Mouse (Mus musculus): ENCODE data around the gene Ss18l1.

The Ss18l1 gene

DNA sequence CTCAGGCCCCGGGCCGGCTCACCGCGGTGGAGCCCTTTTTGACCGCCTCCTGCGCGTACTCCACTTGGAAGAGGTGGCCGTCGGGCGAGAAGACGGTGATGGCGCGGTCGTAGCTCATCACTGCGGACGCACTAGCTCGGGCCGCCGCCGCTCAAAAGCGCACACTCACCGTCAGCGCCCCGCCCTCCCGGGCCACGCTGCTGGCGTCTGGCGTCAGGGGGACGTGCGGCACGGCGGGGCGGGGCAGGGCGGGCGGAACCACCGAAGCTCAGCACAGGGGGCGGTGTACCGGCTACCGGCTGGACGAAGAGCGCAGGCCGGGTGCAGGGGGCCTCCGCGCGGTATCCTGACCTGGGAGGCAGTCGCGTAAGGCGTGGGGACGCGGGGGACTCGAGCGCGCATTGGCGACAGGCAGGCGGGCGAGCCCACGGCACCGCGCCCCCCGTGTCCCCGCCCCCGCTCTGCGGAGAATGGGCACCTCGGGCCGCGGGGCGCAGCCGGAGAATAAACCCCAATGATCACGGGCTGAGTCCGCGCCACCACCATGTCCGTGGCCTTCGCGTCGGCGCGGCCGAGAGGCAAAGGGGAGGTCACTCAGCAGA is at the start of gene Ss18l1, which contains the start of gene Psma7:
Ss18l1 (plus strand) TSS at position 254 of the 602 bp plus-strand sequence.
Psma7 (minus strand) TSS at position 178 of the 602 bp plus-strand sequence.
- peak; percentile 99 for DNase-seq

DNA sequence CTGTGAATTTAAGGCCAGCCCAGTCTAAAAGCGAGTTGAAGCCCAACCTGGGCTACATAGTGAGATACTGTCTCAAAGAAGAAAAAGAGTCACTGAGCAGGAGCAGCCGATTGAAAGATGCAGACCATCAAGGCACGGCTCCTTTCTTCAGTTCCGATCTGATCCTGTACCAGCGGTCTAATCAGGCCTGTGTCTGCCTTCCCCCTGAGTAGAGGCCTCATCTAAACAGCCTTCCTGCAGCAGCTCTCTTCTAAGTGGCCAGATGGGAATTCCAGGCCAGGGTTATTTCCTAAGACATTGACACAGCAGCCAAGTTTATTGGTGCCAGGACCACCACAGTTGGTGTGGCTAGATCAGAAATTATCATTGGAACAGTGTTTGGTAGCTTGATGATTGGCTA is 49.2 kb upstream of the Ss18l1 start:
- peak; percentile 75 for DNase-seq

DNA sequence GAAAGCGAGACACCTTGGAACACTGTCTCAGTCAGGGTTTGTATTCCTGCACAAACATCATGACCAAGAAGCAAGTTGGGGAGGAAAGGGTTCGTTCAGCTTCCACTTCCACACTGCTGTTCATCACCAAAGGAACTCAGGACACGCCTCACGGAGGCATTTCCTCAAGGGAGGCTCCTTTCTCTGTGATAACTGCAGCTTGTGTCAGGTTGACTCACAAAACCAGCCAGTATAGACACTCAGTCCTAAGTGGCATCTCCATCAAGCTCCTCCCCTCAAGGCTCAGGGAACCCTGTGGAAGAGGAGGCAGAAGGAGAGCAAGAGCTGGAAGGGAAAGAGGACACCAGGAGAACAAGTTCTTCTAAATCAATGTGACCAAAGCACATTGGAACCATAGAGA is 43.9 kb upstream of the Ss18l1 start:
- DNase-seq, result no peak

DNA sequence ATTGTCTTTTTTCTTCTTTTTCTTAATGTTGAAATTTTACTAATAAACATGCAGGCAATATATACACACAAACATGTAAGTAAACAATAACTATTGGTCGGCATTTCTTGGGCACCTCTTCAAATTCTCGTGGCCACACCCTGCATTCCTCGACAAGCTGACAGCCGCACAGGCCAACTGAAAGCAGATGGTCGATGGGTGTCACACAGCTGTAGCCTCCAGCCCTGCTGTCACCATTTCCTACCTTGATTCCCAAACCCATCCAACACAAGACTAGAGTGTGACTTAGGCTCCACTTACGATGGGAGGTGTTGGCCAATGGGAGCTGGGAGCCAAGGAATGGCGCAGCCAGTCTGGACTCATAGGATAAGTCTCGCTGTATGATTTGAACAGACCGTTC is 40.7 kb upstream of the Ss18l1 start:
- DNase-seq, result peak; percentile 86

DNA sequence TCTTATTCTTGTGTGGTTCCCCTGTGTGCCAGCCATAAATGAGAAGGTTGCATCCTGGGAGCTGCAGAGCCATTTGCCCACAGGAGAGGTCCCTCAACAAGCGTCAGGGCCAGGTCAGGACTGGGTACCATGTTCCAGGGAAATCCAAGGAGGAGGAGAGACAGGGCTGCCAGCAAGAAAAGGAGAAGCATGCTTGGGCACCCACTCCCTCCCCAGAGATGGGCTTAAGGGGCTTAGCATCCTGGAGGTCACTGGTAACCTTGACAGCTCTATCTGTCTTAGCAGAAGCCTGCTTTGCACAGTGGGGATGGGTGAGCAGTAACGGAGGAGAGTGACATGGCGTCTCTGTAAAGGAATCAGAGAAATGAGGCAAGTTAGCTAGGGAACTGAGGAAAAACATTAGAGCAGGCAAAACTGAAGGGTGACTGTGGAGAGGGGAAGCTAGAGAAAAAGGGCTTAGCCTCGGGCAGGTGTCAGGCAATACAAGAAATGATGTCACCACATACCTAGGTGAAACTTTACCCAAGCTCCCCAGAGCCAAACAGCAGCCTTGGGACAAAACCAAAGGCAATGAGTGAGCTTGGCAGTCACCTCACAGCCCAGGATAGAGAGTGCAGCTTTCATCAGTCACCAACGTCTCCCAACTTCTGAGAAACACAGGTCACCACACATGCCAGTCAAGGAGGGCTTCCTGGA is 36.5 kb upstream of the Ss18l1 start:
- peak; percentile 73 for DNase-seq

DNA sequence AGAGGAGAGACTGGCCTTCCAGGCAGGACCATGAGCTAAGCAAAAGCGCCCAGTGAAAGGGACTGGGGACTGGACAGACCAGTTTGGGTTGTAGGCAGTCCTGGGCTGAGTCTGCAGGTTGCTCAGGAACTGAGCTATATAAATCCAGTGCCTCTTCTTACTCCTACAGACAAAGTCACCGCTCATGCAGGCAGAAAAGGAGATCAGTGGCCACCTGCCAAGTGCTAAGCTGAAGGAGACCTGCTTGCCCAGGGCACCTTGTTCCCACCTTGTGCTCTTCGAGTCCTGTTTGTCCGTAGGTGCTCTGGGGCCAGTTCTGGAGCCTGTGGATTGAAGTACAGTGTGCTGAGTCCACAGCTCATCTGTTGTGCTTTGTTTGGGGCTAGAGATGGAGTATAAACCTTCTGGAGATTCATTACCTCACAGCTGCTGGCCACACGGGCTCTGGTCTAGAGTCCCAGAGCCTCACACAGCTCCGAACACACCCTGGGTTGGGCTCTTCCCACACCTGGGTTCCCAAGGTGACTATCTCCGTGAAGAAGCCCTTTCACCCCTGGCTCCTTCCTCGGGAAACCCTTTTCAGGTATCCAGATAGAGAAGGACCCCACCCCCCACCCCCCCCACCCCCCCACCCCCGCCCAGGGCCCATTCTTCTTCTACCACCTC is 35.8 kb upstream of the Ss18l1 start:
- DNase-seq, result peak; percentile 53

DNA sequence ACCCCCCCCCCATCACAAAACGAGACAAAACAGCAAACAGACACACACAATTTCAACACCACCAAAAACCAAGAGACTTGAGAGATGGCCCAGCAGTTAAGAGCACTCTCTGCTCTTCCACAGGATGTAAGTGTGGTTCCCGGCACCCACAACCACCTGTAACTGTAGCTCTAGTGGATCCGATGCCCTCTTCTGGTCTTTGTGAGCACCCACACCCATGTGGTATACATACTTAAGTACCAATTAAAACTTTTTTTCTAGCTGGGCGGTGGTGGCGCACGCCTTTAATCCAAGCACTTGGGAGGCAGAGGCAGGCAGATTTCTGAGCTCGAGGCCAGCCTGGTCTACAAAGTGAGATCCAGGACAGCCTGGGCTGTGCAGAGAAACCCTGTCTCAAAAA is 31.6 kb upstream of the Ss18l1 start:
- DNase-seq, result peak; percentile 76

DNA sequence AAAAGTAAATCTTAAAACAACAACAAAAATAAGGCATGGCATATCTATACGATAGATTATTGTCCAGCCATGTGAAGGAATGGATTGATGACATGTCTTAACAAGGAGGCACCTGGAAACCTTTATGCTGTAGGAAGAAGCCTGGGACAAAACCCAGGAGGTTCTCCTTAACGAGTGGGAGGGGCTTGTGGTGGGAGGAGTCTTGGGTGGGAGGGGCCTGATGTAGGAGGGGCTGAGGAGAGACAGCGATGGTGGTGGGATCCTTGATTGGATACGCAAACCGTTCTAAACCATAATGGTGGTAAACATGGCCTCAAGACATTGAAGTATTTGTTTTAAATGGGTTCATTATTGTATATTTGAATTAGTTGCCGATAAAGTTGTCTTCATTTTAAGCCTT is 30.9 kb upstream of the Ss18l1 start:
- peak; percentile 43 for DNase-seq

DNA sequence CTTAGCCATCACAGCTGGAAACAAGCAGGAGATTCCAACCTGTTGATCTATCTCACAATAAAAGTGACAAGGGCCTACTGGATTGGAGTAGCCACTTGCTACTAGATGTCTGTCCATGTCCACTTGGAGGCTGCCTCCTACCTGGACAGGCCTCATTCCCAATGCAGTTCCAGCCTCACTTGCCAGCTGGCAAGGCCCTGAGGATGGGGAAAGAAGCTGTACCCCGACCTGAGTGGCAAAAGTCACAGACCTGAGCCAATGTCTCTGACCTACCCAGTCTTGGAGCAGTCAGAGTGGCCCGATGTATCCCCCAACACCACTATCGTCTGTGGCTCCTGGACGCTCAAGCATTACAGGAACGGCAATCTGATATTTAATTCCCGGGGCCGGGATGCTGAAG is 28.6 kb upstream of the Ss18l1 start:
- DNase-seq, result peak; percentile 79

DNA sequence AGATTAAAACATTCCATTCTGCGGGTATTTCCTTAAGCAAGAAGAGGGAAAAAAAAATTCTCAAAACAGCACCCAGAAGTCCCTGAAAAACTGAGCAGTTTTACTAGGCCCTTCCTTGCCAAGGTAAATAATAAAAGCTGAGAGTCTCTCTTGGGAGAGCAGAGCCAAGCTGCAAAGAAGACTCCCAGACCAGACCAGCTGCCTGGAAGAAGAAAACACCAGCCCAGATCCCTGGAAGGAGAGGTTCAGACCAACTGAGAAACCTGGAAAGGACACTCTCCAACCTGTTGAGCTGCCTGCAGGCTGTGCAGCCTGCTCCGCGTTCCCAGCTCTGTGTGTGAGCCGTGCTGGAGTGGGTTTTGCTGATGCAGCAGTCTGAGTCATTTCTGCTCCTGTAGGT is 24.7 kb upstream of the Ss18l1 start:
- DNase-seq, result peak; percentile 91

DNA sequence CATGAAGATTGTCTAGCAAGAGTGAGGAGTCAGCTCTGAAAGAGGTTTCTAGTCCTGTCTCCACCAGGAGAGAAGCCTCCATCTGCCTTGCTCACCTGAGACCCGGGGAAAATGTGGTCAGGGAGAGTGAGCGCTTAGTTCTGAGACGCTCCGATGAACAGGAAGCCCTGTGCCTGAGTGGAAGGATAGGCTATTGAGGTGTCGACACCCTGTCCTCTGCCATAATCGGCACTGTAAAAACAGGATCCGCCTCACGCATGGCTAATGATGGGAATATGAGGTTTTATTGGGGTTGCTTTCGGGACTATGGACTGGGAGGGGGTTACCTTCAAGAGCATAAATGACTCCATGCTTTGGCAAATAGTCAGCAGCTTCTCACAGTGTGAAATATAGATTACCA is 23.7 kb upstream of the Ss18l1 start:
- peak; percentile 81 for DNase-seq

DNA sequence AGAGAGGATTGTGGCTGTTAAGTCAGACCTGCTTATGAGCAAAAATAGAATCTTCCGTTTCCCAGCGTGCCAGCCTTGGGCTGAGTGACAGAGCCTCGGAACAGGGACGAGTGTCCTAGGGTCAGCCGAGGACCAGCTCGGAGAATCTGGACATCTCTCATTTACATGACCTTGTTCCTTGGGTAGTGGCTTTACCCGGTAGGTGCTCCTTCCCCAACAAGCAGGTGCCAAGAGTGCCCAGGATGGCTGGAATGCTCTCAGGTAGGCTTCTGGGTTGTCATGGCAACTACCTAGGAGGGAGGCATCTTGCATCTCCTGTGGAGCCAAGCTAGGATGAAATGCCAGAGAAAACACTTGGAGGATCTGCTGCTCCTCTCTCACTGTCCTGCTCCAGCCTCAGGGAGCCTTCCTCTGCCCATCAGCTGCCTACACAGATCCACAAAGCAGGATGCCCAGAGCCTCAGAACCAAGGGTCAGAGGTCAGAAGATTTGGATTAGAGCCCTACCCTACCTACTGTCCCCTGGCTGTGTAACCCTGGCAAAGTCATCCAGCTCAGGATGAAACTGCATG is 22.1 kb upstream of the Ss18l1 start:
- peak; percentile 88 for DNase-seq

DNA sequence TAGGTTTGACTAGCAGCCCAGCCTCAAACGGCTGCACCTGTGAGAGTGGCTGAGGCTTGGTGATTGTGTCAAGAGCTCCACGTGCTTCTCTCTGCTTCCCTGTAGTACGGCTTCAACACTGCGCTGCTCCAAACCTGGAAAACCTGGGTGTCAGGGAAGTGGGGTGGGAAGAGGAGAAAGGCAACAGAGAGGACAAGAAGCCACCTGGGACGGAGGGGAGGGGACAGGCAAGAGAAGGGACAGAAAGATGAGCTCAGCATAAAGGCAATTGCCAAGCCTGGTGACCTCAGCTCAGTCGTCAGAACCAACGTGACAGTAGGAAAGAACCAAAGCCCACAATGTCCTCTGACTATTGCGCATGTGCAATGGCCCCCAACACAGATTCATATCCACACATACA is 21.4 kb upstream of the Ss18l1 start:
- DNase-seq, result no peak

DNA sequence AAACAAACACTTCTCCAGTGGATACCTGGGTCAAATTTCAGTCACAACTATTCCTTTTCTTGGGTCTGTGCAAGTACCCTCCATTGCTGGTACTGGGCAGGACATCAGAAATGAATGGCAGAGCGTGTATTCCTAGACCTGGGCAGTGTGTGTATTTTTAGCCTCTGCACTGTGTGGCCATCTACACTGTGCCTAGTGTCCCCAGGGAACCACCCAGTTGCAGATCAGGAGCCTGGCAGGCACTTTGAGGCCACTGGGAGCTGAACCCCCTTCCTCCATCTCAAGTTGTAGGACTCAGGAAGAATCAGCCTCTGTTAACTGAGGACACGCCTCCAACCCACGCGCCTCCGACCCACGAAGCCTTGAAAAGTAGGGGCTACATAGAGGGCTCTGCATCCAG is 19.6 kb upstream of the Ss18l1 start:
- DNase-seq, result no peak

DNA sequence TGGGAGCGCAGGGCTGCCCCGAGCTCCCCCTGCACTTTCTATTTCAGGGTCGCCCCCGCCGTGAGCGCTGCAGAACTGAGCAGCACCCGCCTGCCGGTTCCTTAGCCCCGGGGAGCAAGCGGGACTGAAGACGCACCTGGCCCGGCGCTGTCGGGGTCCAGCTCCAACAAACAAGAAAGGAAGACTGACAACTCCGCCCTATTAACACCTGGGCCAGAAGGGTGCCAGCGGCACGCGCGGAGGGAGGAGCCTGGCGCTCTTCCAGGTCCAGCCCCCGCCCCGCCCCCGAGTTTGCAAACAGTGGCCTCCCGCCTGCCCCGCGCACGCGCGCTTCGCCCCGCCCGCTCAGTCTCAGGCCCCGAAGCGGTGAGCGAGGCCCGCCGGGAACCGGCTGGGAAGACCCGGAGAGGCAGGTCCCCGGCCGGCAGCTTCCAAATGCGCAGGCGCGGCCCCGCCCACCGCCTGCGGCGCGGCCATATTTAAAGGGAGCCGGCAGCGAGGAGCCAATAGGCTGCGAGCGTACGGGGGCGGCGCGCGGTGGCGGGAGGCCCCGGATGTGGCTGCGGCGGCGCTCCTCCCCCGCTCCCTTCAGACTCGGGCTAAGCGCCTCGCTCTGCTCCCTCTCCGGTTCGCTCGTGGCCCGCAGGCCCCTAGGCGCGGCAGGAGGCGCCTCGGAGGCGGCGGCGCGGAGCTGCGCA is 17.8 kb upstream of the Ss18l1 start, which contains the start of gene Lsm14b:
Lsm14b (plus strand) TSS at position 587 of the 698 bp plus-strand sequence.
- peak; percentile 100 for DNase-seq

DNA sequence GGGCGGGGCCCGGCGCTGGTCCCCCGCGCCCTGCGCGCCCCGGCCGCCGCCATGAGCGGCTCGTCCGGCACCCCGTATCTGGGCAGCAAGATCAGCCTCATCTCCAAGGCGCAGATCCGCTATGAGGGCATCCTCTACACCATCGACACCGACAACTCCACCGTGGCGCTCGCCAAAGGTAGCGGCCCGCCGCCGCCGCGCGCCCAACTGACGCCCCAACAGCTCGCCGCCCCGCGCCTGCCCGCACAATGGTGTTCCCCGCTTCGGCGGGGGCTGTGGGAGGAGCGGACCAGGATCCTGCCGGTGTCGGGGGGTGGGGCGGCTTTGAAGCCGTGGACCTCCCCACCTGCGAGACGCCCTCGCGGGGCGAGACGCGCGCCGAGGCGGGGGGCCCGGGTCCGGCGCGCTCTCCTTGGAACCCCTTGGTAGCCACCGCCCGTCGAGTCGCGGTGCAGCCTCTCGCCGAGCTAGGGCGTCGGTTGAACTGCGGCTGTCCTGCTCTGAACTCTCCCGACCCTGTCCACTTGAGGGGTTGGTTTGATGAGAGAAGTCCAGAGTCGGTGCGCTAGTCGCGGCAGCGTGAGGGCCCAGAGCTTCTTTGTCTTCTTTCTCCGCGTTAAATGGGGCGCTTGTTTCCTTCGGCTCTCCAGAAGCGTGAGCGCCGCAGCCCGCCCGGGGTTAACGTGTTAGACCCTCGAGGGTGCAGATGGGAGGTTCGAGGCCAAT is 17.0 kb upstream of the Ss18l1 start:
- no peak for DNase-seq

DNA sequence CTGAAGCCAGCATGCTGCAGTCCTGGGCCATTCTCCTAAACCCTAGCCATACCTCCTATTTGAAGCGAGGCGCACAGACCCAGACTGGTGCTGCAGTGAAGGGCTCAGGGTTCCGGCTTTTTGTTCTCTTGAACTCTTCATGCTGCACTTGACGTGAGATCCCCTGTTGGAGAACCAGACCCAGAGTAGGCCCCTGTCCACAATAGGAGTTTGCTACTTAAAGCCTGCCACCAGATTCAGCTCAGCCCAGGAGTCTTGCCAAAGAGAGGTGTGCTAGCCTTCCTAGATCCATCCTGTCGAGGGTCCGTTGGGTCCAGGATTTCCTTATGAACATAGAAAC is 16.5 kb upstream of the Ss18l1 start:
- no peak for DNase-seq

DNA sequence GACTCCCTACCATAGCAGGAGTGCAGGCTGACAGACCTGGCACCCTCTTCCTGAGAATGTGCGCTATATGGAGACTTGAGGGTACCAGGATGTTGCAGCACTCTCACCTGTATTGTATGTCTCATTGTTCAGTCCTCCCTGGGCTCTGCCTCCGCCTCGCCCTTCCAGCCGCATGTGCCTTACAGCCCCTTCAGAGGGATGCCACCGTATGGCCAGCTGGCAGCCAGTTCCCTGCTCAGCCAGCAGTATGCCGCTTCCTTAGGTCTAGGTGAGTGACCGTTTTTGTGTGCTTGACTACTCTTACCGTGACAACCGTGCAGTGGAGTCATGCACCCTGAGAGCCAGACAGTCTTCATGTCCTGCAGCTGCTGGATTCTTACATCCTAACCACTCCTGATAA is 14.5 kb upstream of the Ss18l1 start:
- no peak for DNase-seq

DNA sequence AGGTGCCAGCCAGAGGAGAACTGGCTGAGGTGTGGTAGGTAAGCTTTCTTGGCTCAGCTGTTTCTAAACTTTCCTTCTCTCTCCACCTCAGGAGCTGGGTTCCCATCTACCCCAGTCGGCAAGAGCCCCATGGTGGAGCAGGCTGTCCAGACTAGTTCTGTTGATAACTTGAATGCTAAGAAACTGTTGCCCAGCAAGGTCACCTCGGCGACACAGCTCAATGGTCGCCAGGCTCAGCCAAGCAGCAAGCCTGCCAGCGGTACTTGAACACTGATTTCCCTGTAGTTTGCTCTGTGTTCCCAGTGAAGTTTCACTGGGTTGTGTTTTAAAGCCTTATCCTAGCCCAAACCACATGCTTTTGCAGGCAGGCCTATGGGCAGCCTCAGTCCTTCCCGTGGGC is 11.0 kb upstream of the Ss18l1 start:
- DNase-seq, result no peak

DNA sequence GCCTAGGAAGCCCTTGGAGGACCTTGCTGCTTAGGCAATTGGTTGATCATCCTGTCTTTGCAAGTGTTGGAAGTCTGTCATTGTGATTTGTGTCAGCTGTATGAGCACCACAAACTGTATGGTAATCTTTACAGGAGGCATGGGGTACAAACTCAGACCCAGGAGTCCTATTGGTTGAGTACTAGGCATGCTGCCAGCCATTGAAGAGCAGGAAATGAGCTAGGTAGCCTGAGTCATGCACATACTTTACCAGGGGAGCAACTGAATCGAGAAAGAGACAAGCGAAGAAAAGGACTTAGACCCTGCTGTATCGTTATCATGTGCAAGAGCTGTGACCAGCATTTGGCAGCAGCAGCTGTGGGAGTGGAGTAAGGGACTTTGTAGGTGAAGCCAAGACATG is 9.4 kb upstream of the Ss18l1 start:
- no peak for DNase-seq

DNA sequence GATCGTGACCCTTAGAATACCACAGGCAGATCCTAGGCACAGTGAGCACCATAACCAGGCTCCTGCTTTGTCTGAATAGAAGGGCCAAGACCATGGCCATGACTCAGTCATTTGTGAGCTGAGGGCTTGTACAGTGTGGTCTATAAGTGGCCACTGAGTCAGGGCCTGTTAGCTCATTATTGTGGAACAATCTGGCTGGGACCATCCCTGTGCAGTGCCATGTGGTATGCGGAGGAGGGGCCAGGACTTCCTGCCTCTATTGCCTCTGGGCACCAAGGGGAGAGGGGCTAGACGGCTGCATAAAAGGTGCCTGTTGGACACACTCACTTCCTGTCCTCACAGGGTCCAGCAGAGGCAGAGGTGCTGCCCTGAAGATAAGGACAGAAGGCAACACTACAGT is 8.4 kb upstream of the Ss18l1 start:
- DNase-seq, result no peak

DNA sequence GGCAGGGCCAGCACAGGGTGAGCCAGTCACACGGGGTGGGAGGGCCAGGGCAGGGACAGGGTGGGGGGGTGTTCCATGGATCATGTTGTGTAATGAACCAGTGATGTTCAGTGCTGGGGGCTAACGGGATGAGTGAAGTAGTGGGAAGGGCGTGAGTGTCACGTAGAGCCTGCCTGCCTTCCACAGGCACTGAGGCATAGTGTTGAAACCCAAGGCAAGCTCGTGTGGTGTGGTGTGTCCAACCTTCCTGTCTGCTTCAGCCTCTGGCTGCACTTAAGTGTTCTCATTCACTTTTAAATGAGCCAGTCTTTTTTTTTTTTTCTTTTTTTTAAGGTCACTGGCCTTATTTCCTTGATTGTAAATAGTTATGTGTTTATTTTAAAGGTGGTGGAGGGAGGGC is 7.6 kb upstream of the Ss18l1 start:
- DNase-seq, result no peak

DNA sequence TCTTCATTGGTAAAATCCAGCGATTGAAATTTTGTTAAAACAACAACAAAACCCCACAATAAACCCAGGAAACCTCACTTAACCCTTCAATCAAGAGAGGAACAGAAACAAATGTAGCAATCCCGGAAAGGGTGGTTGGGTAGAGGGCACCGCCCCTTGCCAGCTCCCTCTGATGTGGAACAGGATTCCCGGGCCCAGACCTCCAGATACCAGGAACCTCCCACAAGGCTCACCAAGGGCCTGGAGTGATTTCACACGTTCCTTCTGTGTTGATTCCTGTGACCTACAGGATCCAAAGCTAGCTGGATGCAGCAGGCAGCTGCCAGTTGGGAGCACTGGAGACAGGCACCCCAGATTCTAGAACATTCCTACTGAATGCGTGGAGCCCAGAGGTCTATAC is 1.9 kb upstream of the Ss18l1 start:
- no peak for DNase-seq
